Mouse (Mus musculus): ENCODE data around the gene Akap2.

GRCm38 (mm10) chr4:57902619-57903018 lies 185.2 kb downstream of the Akap2 start:
- TF ChIP-seq CTCF (IDR thresholded peaks at IDR 0.05; ENCODE audit: borderline replicate concordance, extremely low read depth, insufficient read depth, insufficient read length) (no peak), POLR2A (IDR thresholded peaks at IDR 0.05; ENCODE audit: borderline replicate concordance, extremely low read depth, insufficient read depth, insufficient read length, poor library complexity, severe bottlenecking) (no peak)

Data from brain, embryonic 14.5 days (tissue).